Mouse (Mus musculus) midbrain, embryonic 10.5 days (tissue): ENCODE results near the gene Ncln. TPM values are rescaled to one million over a fixed set of nuclear protein-coding genes. Genes with fewer than 3 reads are reported as not detected.

Experiments used
- DNase-seq: peaks from one replicate; pipeline ENCODE4 v3.0.0-alpha.2; 2017; ENCODE audit warnings: low spot score
- H3K27ac ChIP-seq: fragments of 300-500 bp; sonication (generic); replicated peaks from 2 replicates; pipeline ENCODE4 v1.5.1; 2016; ENCODE audit warnings: mild to moderate bottlenecking
- H3K27me3 ChIP-seq: fragments of 300-500 bp; sonication (generic); 2 replicates; pipeline ENCODE4 v1.6.1; 2016; ENCODE audit warnings: low read depth, mild to moderate bottlenecking; ENCODE audit not compliant: poor library complexity, severe bottlenecking
- H3K36me3 ChIP-seq: fragments of 300-500 bp; sonication (generic); 2 replicates; pipeline ENCODE4 v1.6.1; 2016; ENCODE audit warnings: mild to moderate bottlenecking, moderate library complexity
- H3K4me1 ChIP-seq: fragments of 300-500 bp; sonication (generic); 2 replicates; pipeline ENCODE4 v1.6.1; 2016
- H3K4me3 ChIP-seq: fragments of 300-500 bp; sonication (generic); 2 replicates; pipeline ENCODE4 v1.5.1; 2016; ENCODE audit warnings: mild to moderate bottlenecking, moderate library complexity
- H3K9me3 ChIP-seq: fragments of 300-500 bp; sonication (generic); replicated peaks from 2 replicates; pipeline ENCODE4 v1.6.1; 2016; ENCODE audit warnings: mild to moderate bottlenecking
- WGBS: fragments of 180-500 bp; shearing (Covaris S2); methylation state at CpG from one replicate; pipeline ENCODE4 v1.1.7; 2016; 5-methylcytosine and 5-hydroxymethylcytosine counted together
- polyA plus RNA-seq: library from polyadenylated mRNA; unstranded; fragments of >200 nt; fragmentation: Nextera tagmentation; extraction: Ambion mirVana; gene quantifications from 2 replicates; pipeline ENCODE4 v1.2.1, GENCODE M21; 2016

Ncln gene
- polyA plus RNA-seq, 1 experiment from 2014 or later: 87.5 TPM

DNA sequence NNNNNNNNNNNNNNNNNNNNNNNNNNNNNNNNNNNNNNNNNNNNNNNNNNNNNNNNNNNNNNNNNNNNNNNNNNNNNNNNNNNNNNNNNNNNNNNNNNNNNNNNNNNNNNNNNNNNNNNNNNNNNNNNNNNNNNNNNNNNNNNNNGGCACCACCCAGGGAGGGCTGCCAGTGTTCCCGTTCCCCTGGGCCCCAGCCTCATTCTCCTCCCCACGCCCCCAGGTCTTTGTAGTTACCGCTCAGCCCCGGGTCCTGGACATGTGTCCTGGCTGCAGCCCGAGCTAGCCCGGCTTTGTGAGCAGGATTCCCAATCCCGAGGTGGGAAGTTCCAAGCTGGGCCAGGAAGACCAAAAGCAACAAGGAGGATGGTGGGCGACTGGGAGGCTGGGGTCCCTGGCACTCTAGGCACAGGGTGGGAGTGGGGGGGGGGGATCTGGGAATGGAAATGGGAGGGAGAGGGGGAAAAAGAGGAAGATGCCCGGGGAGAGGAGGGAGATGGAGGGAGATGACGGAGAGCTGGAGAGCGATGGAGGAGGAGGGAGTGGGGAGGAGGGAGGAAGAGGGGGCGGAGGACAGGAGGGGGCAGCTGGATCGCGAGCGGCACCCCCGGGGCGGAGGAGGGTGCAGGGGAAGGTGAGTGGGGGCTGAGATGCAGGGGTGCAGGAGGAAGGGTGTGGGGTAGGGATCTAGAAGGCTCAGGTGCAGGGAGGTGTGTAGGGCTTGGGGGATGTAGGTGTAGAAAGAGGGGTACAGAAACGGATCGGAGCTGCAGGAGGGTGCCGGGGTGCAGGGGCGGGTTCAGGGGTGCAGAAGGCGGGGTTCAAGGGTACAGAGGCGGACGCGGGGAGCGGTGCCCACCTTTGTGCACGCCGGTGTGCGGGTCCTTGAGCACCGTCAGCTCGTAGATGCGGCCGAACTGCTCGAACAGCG is 14.3 kb downstream of the Ncln start:
- peak overlapping the region; percentile 80 for H3K27ac ChIP-seq

GRCm38 (mm10) chr10:81474461-81474860 is 21.7 kb downstream of the Ncln start:
- DNase-seq: no peak
- Histone ChIP-seq H3K9me3 (no peaks in the 10 kb centered on the region), H3K27me3 (peaks cover 92% of the 10 kb centered on the region), H3K27ac (peak overlapping the region; percentile 87; the same call in 1 of the 2 replicates), H3K4me3 (no peak overlapping the region), H3K4me1 (peaks cover 44% of the 10 kb centered on the region), H3K36me3 (no peaks in the 10 kb centered on the region)
- 88% methylated on average over 10 of the region's 10 CpGs for WGBS

More for the DNA sequence above, 14.3 kb downstream of the Ncln start:
- H3K36me3 ChIP-seq: peaks cover 10% of the 10 kb centered on the region
- H3K4me1 ChIP-seq: peaks cover 49% of the 10 kb centered on the region
- 2% methylated on average over 35 of the region's 35 CpGs for WGBS
- peaks cover 55% of the 10 kb centered on the region for H3K27me3 ChIP-seq
- H3K9me3 ChIP-seq: no peaks in the 10 kb centered on the region
- peak overlapping the region; percentile 59 for H3K4me3 ChIP-seq
- no peak for DNase-seq

GRCm38 (mm10) chr10:81473003-81473451 is 23.2 kb downstream of the Ncln start:
- H3K36me3 ChIP-seq: no peaks in the 10 kb centered on the region
- peaks cover 93% of the 10 kb centered on the region for H3K27me3 ChIP-seq
- peak overlapping the region; percentile 87 for H3K27ac ChIP-seq
- no peaks in the 10 kb centered on the region for H3K9me3 ChIP-seq
- peak overlapping the region; percentile 56 for H3K4me3 ChIP-seq
- WGBS: under 1% methylated on average over 22 of the region's 22 CpGs
- H3K4me1 ChIP-seq: peaks cover 44% of the 10 kb centered on the region
- peak; percentile 86 for DNase-seq

GRCm38 (mm10) chr10:81472403-81473002 is 23.7 kb downstream of the Ncln start:
- Histone ChIP-seq H3K27me3 (peaks cover 93% of the 10 kb centered on the region), H3K27ac (peak overlapping the region; percentile 87), H3K4me1 (peaks cover 40% of the 10 kb centered on the region), H3K4me3 (peak overlapping the region; percentile 56), H3K36me3 (no peaks in the 10 kb centered on the region), H3K9me3 (no peaks in the 10 kb centered on the region)
- WGBS: 7% methylated on average over 18 of the region's 18 CpGs
- DNase-seq: peak; percentile 45

GRCm38 (mm10) chr10:81470454-81470853 is 25.7 kb downstream of the Ncln start:
- H3K27ac ChIP-seq: no peak overlapping the region
- peaks cover 93% of the 10 kb centered on the region for H3K27me3 ChIP-seq
- H3K4me1 ChIP-seq: peaks cover 43% of the 10 kb centered on the region
- 0 out of 2 replicates have a peak overlapping the region, but pooled peaks have one; percentile 14 for H3K4me3 ChIP-seq
- 63% methylated on average over 18 of the region's 18 CpGs for WGBS
- 0 out of 2 replicates have a peak, but pooled peaks cover 4% of the 10 kb centered on the region for H3K36me3 ChIP-seq
- no peaks in the 10 kb centered on the region for H3K9me3 ChIP-seq
- DNase-seq: no peak

DNA sequence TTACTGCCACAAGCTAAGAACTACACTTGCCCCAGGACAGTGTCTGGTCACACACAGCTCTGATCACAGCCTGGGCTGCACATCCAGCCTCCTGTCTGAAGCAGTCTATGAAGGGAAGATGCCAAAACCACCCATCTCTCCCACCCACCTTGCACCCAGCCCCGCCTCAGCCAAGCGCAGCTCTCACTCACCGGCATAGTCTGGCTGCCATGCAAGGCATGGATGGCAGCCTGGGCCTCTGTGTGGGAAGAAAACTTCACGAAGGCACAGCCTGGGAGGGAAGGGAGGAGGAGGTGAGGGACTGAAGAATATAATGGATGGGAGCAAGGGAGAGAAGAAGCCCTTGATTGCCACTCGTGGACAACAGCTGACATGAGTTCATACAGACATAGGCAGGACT is 26.9 kb downstream of the Ncln start:
- 86% methylated on average over 5 of the region's 5 CpGs for whole genome bisulfite sequencing
- Histone ChIP-seq H3K4me3 (no peak overlapping the region), H3K9me3 (no peaks in the 10 kb centered on the region), H3K27me3 (peaks cover 93% of the 10 kb centered on the region), H3K36me3 (0 out of 2 replicates have a peak, but pooled peaks cover 4% of the 10 kb centered on the region), H3K27ac (no peak overlapping the region), H3K4me1 (peaks cover 55% of the 10 kb centered on the region)
- DNase-seq: no peak

GRCm38 (mm10) chr10:81467670-81468235 is 28.4 kb downstream of the Ncln start:
- Histone ChIP-seq H3K27me3 (peaks cover 93% of the 10 kb centered on the region), H3K4me1 (peaks cover 48% of the 10 kb centered on the region), H3K27ac (no peak overlapping the region), H3K36me3 (0 out of 2 replicates have a peak, but pooled peaks cover 4% of the 10 kb centered on the region), H3K4me3 (no peak overlapping the region), H3K9me3 (no peaks in the 10 kb centered on the region)
- no peak for DNase-seq
- WGBS: 85% methylated on average over 16 of the region's 16 CpGs

- Histone ChIP-seq H3K4me1 (peaks cover 44% of the 10 kb centered on the region), H3K36me3 (0 out of 2 replicates have a peak, but pooled peaks cover 4% of the 10 kb centered on the region), H3K27ac (peak overlapping the region; percentile 49; the same call in 1 of the 2 replicates), H3K27me3 (peaks cover 93% of the 10 kb centered on the region), H3K4me3 (no peak overlapping the region), H3K9me3 (no peaks in the 10 kb centered on the region)
- no peak for DNase-seq
- WGBS: 76% methylated on average over 14 of the region's 14 CpGs
Measured at GRCm38 (mm10) chr10:81466881-81467280, 29.3 kb downstream of the Ncln start.

GRCm38 (mm10) chr10:81466066-81466465 is 30.1 kb downstream of the Ncln start:
- H3K4me3 ChIP-seq: no peak overlapping the region
- peaks cover 42% of the 10 kb centered on the region for H3K4me1 ChIP-seq
- peaks cover 93% of the 10 kb centered on the region for H3K27me3 ChIP-seq
- no peaks in the 10 kb centered on the region for H3K9me3 ChIP-seq
- DNase-seq: no peak
- 0 out of 2 replicates have a peak, but pooled peaks cover 4% of the 10 kb centered on the region for H3K36me3 ChIP-seq
- H3K27ac ChIP-seq: no peak overlapping the region
- WGBS: 78% methylated on average over 2 of the region's 2 CpGs

GRCm38 (mm10) chr10:81465265-81465645 is 30.9 kb downstream of the Ncln start:
- peaks cover 93% of the 10 kb centered on the region for H3K27me3 ChIP-seq
- H3K27ac ChIP-seq: no peak overlapping the region
- 0 out of 2 replicates have a peak, but pooled peaks cover 4% of the 10 kb centered on the region for H3K36me3 ChIP-seq
- no peak overlapping the region for H3K4me3 ChIP-seq
- no peaks in the 10 kb centered on the region for H3K9me3 ChIP-seq
- DNase-seq: peak; percentile 20
- peaks cover 42% of the 10 kb centered on the region for H3K4me1 ChIP-seq
- 2% methylated on average over 5 of the region's 5 CpGs for WGBS

DNA sequence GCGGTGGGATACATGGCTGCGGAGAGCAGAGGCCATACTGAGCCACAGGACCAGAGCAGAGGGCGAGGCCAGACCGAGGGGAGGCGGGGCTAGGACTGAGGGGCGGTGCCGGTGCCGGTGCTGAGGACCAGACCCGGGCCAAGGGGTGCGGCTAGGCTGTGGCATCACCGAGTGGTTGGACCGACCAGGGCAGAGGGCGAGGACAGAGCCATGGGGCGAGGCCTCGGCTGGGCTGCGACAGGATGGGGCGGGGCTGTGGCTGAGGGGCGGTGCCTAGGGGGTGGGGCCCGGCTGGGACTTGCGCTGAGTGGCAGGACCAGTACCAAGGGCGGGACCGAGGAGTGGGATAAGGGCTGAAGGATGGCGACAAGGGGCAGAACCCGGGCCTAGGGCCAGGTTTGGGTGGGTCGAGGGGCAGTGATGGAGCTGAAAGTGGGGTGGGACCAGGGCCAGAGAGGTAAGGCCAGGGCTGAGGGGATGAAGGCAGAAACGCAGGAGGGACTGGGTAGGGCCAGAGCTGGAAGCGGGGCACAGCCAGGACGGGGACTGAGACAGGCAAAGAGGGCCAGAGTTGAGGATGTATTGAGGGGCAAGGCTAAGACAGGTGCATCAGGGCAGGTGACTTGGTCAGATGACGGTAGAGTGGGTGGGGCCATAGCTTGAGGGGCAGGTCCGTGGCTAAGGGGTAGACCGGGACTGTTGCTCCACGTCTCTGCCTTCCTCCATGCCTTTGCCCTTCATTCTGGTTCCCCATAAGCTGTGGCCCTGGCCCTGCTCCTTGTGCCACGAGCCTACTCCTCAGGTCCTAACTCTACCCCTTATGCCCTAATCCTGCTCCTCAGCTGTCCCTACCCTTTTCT is 31.6 kb downstream of the Ncln start:
- 0 out of 2 replicates have a peak, but pooled peaks cover 4% of the 10 kb centered on the region for H3K36me3 ChIP-seq
- DNase-seq: peak; percentile 88
- no peaks in the 10 kb centered on the region for H3K9me3 ChIP-seq
- peaks cover 42% of the 10 kb centered on the region for H3K4me1 ChIP-seq
- H3K27me3 ChIP-seq: peaks cover 99% of the 10 kb centered on the region
- WGBS: 2% methylated on average over 33 of the region's 33 CpGs
- H3K4me3 ChIP-seq: peak overlapping the region; percentile 60
- peak overlapping the region; percentile 75 for H3K27ac ChIP-seq

DNA sequence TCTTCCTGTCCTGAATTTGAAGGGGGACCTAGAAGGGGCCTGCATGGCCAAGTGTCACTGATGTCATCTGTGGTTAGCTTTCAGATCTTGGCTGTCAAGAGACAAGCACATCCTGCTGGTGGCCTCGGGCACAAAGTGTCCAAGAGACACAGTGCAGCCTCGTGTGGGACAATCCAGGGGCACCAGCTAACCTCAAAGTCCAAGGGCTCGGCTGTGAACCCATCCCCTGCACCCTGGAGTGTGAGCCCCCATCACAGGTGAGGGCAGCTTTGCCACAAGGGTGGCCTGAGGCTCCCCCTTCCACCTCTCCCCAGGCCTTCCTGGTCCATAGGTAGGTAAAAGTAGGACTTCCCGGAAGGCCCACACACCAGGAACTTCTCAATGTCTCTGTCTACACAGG is 32.7 kb downstream of the Ncln start:
- WGBS: 77% methylated on average over 4 of the region's 4 CpGs

More for the DNA sequence above, 32.7 kb downstream of the Ncln start:
- H3K4me3 ChIP-seq: peak overlapping the region; percentile 60
- H3K9me3 ChIP-seq: no peaks in the 10 kb centered on the region
- H3K4me1 ChIP-seq: peaks cover 42% of the 10 kb centered on the region
- no peak overlapping the region for H3K27ac ChIP-seq
- peaks cover 100% of the 10 kb centered on the region for H3K27me3 ChIP-seq
- H3K36me3 ChIP-seq: 0 out of 2 replicates have a peak, but pooled peaks cover 4% of the 10 kb centered on the region
- DNase-seq: no peak
